Mouse (Mus musculus): Measurements from ENCODE around the gene Mvb12b. TPM values are rescaled to one million over a fixed set of nuclear protein-coding genes. Genes with fewer than 3 reads are reported as not detected.

Mvb12b gene
- polyA plus RNA-seq, 2 experiments, result 6.9 to 8.3 TPM

- no peaks in the 10 kb centered on the region for H3K4me1 ChIP-seq (replicated peaks; ENCODE audit: control insufficient read depth in 2 of 2, insufficient read depth in 2 of 2, low read length in 1 of 2)
- H3K27ac ChIP-seq, result no peak overlapping the region
- DNase-seq (ENCODE audit: low read depth in 3 of 3, low spot score in 3 of 3) (no peak), ATAC-seq (ENCODE audit: insufficient read depth) (no peak)
- H3K36me3 ChIP-seq (replicated peaks; ENCODE audit: control insufficient read depth, insufficient read depth, low read depth), result no peaks in the 10 kb centered on the region
- H3K4me2 ChIP-seq (ENCODE audit: low read depth), result no peak overlapping the region
- 81% methylated on average over 7 of the region's 7 CpGs for WGBS (ENCODE audit: insufficient replicate concordance)
- H3K9me3 ChIP-seq (ENCODE audit: control insufficient read depth, low read length), result no peaks in the 10 kb centered on the region
- H3K27me3 ChIP-seq (ENCODE audit: control insufficient read depth, insufficient read depth, low read length), result no peaks in the 10 kb centered on the region
- H3K4me3 ChIP-seq (ENCODE audit: insufficient read depth in 1 of 2, low read depth in 2 of 2, low read length in 2 of 2), result no peak overlapping the region
- H3K9ac ChIP-seq (replicated peaks), result no peak overlapping the region
- TF ChIP-seq CTCF (IDR thresholded peaks at IDR 0.05; ENCODE audit: low read depth) (no peak), EP300 (IDR thresholded peaks at IDR 0.05; ENCODE audit: low read depth) (no peak)
Observed at GRCm38 (mm10) chr2:33795001-33795580, 92.7 kb downstream of the Mvb12b start.

GRCm38 (mm10) chr2:33794483-33794882, 93.3 kb downstream of the Mvb12b start:
- no peaks in the 10 kb centered on the region for H3K27me3 ChIP-seq (ENCODE audit: control insufficient read depth, insufficient read depth, low read length)
- H3K4me1 ChIP-seq (replicated peaks; ENCODE audit: control insufficient read depth in 2 of 2, insufficient read depth in 2 of 2, low read length in 1 of 2), result no peaks in the 10 kb centered on the region
- H3K4me2 ChIP-seq (ENCODE audit: low read depth), result no peak overlapping the region
- WGBS (ENCODE audit: insufficient replicate concordance), result 71% methylated on average over 9 of the region's 9 CpGs
- H3K9me3 ChIP-seq (ENCODE audit: control insufficient read depth, low read length), result no peaks in the 10 kb centered on the region
- no peaks in the 10 kb centered on the region for H3K36me3 ChIP-seq (replicated peaks; ENCODE audit: control insufficient read depth, insufficient read depth, low read depth)
- no peak for ATAC-seq (ENCODE audit: insufficient read depth)
- TF ChIP-seq EP300 (IDR thresholded peaks at IDR 0.05; ENCODE audit: low read depth), result no peak
- TF ChIP-seq CTCF (IDR thresholded peaks at IDR 0.05; ENCODE audit: low read depth), result no peak
- no peak overlapping the region for H3K27ac ChIP-seq
- H3K4me3 ChIP-seq (ENCODE audit: insufficient read depth in 1 of 2, low read depth in 2 of 2, low read length in 2 of 2), result no peak overlapping the region
- no peak overlapping the region for H3K9ac ChIP-seq (replicated peaks)
- no peak for DNase-seq (ENCODE audit: low read depth in 3 of 3, low spot score in 3 of 3)

GRCm38 (mm10) chr2:33790301-33790700, 97.4 kb downstream of the Mvb12b start:
- no peak for DNase-seq (ENCODE audit: low read depth in 3 of 3, low spot score in 3 of 3)
- no peak overlapping the region for H3K27ac ChIP-seq
- H3K27me3 ChIP-seq (ENCODE audit: control insufficient read depth, insufficient read depth, low read length), result no peaks in the 10 kb centered on the region
- no peak overlapping the region for H3K4me2 ChIP-seq (ENCODE audit: low read depth)
- no peak overlapping the region for H3K9ac ChIP-seq (replicated peaks)
- no peak for ATAC-seq (ENCODE audit: insufficient read depth)
- peaks cover 0 to 4% of the 10 kb centered on the region in 2 experiments; a peak in 1 of 4 replicates for H3K4me1 ChIP-seq (replicated peaks; ENCODE audit: control insufficient read depth in 2 of 2, insufficient read depth in 2 of 2, low read length in 1 of 2)
- no peak for TF ChIP-seq EP300 (IDR thresholded peaks at IDR 0.05; ENCODE audit: low read depth)
- TF ChIP-seq CTCF (IDR thresholded peaks at IDR 0.05; ENCODE audit: low read depth), result no peak
- H3K9me3 ChIP-seq (ENCODE audit: control insufficient read depth, low read length), result no peaks in the 10 kb centered on the region
- no peaks in the 10 kb centered on the region for H3K36me3 ChIP-seq (replicated peaks; ENCODE audit: control insufficient read depth, insufficient read depth, low read depth)
- 70% methylated on average over 5 of the region's 5 CpGs for WGBS (ENCODE audit: insufficient replicate concordance)
- H3K4me3 ChIP-seq (ENCODE audit: insufficient read depth in 1 of 2, low read depth in 2 of 2, low read length in 2 of 2), result no peak overlapping the region

GRCm38 (mm10) chr2:33789732-33790131, 98.0 kb downstream of the Mvb12b start:
- Histone ChIP-seq H3K4me1 (replicated peaks; ENCODE audit: control insufficient read depth in 2 of 2, insufficient read depth in 2 of 2, low read length in 1 of 2) (peaks cover 0 to 4% of the 10 kb centered on the region in 2 experiments; a peak in 1 of 4 replicates), H3K36me3 (replicated peaks; ENCODE audit: control insufficient read depth, insufficient read depth, low read depth) (no peaks in the 10 kb centered on the region), H3K27ac (no peak overlapping the region), H3K4me3 (ENCODE audit: insufficient read depth in 1 of 2, low read depth in 2 of 2, low read length in 2 of 2) (no peak overlapping the region), H3K4me2 (ENCODE audit: low read depth) (no peak overlapping the region), H3K9ac (replicated peaks) (no peak overlapping the region), H3K27me3 (ENCODE audit: control insufficient read depth, insufficient read depth, low read length) (no peaks in the 10 kb centered on the region), H3K9me3 (ENCODE audit: control insufficient read depth, low read length) (no peaks in the 10 kb centered on the region)
- DNase-seq (ENCODE audit: low read depth in 3 of 3, low spot score in 3 of 3), result no peak
- ATAC-seq (ENCODE audit: insufficient read depth), result no peak
- 72% methylated on average over 9 of the region's 9 CpGs for WGBS (ENCODE audit: insufficient replicate concordance)
- TF ChIP-seq EP300 (IDR thresholded peaks at IDR 0.05; ENCODE audit: low read depth), result no peak
- TF ChIP-seq CTCF (IDR thresholded peaks at IDR 0.05; ENCODE audit: low read depth), result no peak

- TF ChIP-seq EP300 (IDR thresholded peaks at IDR 0.05; ENCODE audit: low read depth) (no peak), CTCF (IDR thresholded peaks at IDR 0.05; ENCODE audit: low read depth) (no peak)
- H3K36me3 ChIP-seq (replicated peaks; ENCODE audit: control insufficient read depth, insufficient read depth, low read depth), result no peaks in the 10 kb centered on the region
- DNase-seq (ENCODE audit: low read depth in 3 of 3, low spot score in 3 of 3), result no peak
- H3K27me3 ChIP-seq (ENCODE audit: control insufficient read depth, insufficient read depth, low read length), result no peaks in the 10 kb centered on the region
- no peak overlapping the region for H3K4me3 ChIP-seq (ENCODE audit: insufficient read depth in 1 of 2, low read depth in 2 of 2, low read length in 2 of 2)
- no peak overlapping the region for H3K9ac ChIP-seq (replicated peaks)
- H3K4me1 ChIP-seq (replicated peaks; ENCODE audit: control insufficient read depth in 2 of 2, insufficient read depth in 2 of 2, low read length in 1 of 2), result peaks cover 0 to 4% of the 10 kb centered on the region in 2 experiments; a peak in 1 of 4 replicates
- 63% methylated on average over 6 of the region's 6 CpGs for WGBS (ENCODE audit: insufficient replicate concordance)
- no peak overlapping the region for H3K27ac ChIP-seq
- no peak for ATAC-seq (ENCODE audit: insufficient read depth)
- H3K4me2 ChIP-seq (ENCODE audit: low read depth), result no peak overlapping the region
- no peaks in the 10 kb centered on the region for H3K9me3 ChIP-seq (ENCODE audit: control insufficient read depth, low read length)
Observed at GRCm38 (mm10) chr2:33789279-33789678, 98.5 kb downstream of the Mvb12b start.
